Mouse (Mus musculus): ENCODE data around the gene Rasgrp2. TPM values are rescaled to one million over a fixed set of nuclear protein-coding genes. Genes with fewer than 3 reads are reported as not detected.

Rasgrp2 gene
- polyA plus RNA-seq, 1 experiment from 2014 or later, result 217 TPM

- no peak for ATAC-seq (ENCODE audit: low FRiP score)
- no peak overlapping the region for H3K4me3 ChIP-seq (replicated peaks)
- no peaks in the 10 kb centered on the region for H3K27me3 ChIP-seq (replicated peaks)
- H3K9me3 ChIP-seq (replicated peaks), result no peaks in the 10 kb centered on the region
- WGBS, result 90% methylated on average over 5 of the region's 5 CpGs
- no peak overlapping the region for H3K4me2 ChIP-seq
- H3K36me3 ChIP-seq, result peaks cover 1% of the 10 kb centered on the region; the same call in 1 of the 2 replicates
- no peak overlapping the region for H3K27ac ChIP-seq (replicated peaks)
- no peak overlapping the region for H3K9ac ChIP-seq (replicated peaks)
- peaks cover 1% of the 10 kb centered on the region; the same call in 1 of the 2 replicates for H3K4me1 ChIP-seq
Observed at GRCm38 (mm10) chr19:6409936-6410335, 10.8 kb downstream of the Rasgrp2 start.

DNA sequence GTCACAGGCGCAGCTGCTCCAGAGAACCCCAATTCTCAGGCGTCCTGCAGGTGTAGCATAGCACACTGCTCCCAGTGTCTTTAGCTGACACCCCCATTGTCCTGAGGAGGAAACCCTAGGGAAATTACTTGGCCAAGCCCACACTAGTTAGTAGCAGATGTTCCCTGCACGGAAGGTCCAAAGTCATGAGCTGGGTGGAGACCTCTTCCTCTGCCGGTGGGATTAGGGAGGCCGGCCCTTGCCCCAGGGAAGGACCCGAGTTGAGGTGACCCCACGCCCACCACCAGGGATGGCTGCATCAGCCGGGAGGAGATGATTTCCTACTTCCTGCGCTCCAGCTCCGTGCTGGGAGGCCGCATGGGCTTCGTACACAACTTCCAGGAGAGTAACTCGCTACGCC lies 13.7 kb downstream of the Rasgrp2 start:
- no peak for ATAC-seq (ENCODE audit: low FRiP score)
- H3K4me1 ChIP-seq, result peaks cover 30% of the 10 kb centered on the region
- H3K27ac ChIP-seq (replicated peaks), result no peak overlapping the region
- WGBS, result 78% methylated on average over 14 of the region's 14 CpGs
- H3K9ac ChIP-seq (replicated peaks), result no peak overlapping the region
- H3K27me3 ChIP-seq (replicated peaks), result no peaks in the 10 kb centered on the region
- H3K4me3 ChIP-seq (replicated peaks), result no peak overlapping the region
- no peaks in the 10 kb centered on the region for H3K9me3 ChIP-seq (replicated peaks)
- no peak overlapping the region for H3K4me2 ChIP-seq
- no peaks in the 10 kb centered on the region for H3K36me3 ChIP-seq

DNA sequence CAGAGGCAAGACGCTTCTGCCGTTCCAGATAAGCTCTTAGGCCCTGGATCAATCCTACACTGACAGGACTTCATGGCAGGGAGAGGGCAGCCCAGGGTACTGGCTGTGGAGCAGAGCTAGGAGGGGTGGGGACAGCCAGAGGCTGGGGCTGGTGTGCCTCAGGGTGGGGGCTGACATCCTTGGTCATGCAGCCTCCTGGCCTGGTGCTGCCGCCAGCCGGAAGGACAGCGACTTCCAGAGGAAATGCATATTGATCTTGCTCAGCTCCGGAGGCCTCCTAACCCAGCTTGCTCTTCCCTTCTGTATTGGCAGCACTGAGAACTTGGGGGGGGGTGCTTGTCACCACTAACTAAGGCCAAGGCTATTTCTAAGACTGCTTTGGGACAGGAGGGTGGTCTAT lies 16.3 kb downstream of the Rasgrp2 start:
- H3K36me3 ChIP-seq, result no peaks in the 10 kb centered on the region
- H3K9ac ChIP-seq (replicated peaks), result peak overlapping the region; percentile 26; the same call in 1 of the 2 replicates
- H3K4me1 ChIP-seq, result peaks cover 45% of the 10 kb centered on the region
- 41% methylated on average over 6 of the region's 6 CpGs for WGBS
- peak overlapping the region; percentile 96 for H3K27ac ChIP-seq (replicated peaks)
- H3K27me3 ChIP-seq (replicated peaks), result no peaks in the 10 kb centered on the region
- no peak for ATAC-seq (ENCODE audit: low FRiP score)
- H3K4me3 ChIP-seq (replicated peaks), result no peak overlapping the region
- no peaks in the 10 kb centered on the region for H3K9me3 ChIP-seq (replicated peaks)
- H3K4me2 ChIP-seq, result 0 out of 2 replicates have a peak overlapping the region, but pooled peaks have one; percentile 26

DNA sequence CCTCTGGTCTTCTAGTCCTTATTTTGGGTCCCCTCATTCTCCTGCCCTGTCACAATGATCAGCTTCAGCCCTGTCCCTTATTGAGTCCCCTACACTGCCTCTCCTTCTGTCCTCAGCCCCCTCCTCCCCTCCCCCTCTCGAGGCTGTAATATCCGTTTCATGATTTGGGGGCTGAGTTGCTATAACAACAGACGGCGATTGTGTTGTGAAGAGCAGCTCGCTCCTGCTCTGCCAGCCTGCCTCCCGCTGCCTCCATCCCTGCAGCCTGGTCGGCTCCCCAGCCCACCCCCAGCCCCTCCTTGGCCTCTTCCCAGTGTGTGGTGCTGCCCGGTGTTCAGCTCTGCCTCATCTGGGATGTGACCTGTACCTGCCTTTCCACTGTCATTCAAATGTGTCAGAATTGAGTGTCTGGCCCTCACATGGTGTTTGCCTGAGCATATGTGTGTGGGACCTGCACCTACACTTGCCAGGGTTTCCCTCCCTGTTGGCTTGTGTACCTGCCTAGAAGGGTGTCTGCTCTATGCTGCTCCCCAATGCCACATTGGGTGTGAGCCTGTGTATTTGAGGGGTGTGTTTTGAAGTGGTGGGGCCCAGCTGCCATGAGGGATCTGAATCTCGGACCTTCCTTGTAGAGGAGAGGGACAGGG lies 17.1 kb downstream of the Rasgrp2 start:
- Histone ChIP-seq H3K36me3 (no peaks in the 10 kb centered on the region), H3K9me3 (replicated peaks) (no peaks in the 10 kb centered on the region), H3K9ac (replicated peaks) (peak overlapping the region; percentile 26; the same call in 1 of the 2 replicates), H3K4me2 (peak overlapping the region; percentile 26), H3K27ac (replicated peaks) (peak overlapping the region; percentile 96), H3K27me3 (replicated peaks) (no peaks in the 10 kb centered on the region), H3K4me1 (peaks cover 53% of the 10 kb centered on the region), H3K4me3 (replicated peaks) (no peak overlapping the region)
- 8% methylated on average over 9 of the region's 9 CpGs for WGBS
- no peak for ATAC-seq (ENCODE audit: low FRiP score)

DNA sequence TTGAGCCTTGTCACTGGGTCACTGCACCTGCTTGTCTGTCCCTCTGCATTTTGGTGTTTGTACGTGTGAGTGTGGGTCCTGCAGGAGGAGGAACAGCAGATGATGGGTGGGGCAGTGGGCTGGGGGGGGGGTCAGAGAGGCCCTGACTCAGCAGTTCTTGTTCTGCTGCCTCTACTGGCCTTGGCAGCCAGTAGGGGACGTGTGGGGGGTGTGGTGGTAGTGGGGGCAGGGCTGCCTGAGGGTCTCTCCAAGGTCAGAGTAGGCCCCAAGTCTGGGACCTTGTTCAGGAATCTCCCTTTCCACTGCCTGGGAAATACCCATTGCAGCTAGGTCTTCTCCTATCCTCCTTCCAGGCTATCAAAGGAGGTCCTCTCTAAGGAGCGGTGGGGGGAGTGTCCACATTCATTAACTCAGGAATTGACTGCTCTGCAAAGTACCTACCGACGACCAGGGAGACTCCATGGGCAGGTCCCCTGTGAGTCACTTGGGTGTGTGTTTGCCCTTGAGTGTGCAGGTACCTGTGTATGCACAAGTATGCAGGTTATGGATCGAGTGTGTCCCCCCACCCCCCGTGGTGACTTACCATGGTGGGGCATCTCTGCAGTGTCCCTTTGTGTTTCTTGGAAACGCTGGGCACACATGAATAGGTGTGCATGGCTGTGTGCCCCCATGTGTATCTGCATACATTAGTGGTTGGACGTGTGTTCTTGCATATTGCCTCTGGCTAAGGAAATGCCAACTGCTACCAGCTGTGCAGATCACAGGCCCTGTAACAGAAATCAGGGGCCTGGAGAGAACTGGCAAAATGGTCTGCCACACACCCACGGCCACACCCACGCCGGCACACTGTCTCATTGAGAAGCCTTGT lies 18.0 kb downstream of the Rasgrp2 start:
- Histone ChIP-seq H3K27me3 (replicated peaks) (no peaks in the 10 kb centered on the region), H3K27ac (replicated peaks) (peak overlapping the region; percentile 96), H3K4me1 (peaks cover 62% of the 10 kb centered on the region), H3K36me3 (no peaks in the 10 kb centered on the region), H3K9me3 (replicated peaks) (no peaks in the 10 kb centered on the region), H3K4me3 (replicated peaks) (no peak overlapping the region), H3K9ac (replicated peaks) (0 out of 2 replicates have a peak overlapping the region, but pooled peaks have one; percentile 89), H3K4me2 (peak overlapping the region; percentile 91)
- no peak for ATAC-seq (ENCODE audit: low FRiP score)
- 50% methylated on average over 12 of the region's 12 CpGs for WGBS

DNA sequence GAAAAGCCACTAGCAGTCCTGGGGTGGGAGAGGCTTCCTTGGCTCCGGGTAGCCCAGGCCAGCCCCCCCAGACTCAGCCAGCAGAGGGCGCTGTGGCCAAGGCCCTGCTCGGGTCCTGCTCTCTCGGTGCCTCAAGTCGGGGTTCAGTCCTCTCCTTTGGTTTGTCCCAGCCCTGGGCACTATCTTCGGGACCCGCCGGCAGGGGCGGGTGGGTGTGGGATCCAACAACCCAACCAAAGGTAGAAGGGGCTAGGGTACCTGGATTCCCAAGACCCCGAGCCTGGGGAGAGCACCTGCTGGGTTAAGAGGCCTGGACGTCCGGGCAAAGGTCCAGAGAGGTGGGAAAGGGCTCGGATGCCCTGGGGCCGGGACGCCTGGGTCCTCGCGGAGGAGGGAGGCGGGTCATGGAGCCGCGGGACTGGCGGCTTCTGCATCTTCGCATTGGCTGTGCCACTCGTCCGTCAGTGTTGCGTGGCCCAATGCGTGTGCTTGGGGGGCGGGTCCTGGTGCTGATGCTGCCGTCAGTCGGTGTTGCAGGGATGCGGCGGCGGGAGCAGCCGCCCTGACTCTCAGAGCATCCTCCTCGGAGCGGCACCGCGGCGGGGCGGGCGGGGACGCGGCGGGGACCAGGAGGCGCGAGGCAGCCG lies 19.2 kb downstream of the Rasgrp2 start, which contains the start of gene Nrxn2:
TSS of gene Nrxn2 (plus strand) at position 499 of the 647 bp plus-strand sequence.
- peak; percentile 93 for ATAC-seq (ENCODE audit: low FRiP score)
- Histone ChIP-seq H3K36me3 (no peaks in the 10 kb centered on the region), H3K4me3 (replicated peaks) (peak within 1 kb of the TSS; percentile 67), H3K9ac (replicated peaks) (peak within 1 kb of the TSS; percentile 89), H3K4me2 (peak within 1 kb of the TSS; percentile 91), H3K27me3 (replicated peaks) (no peaks in the 10 kb centered on the region), H3K27ac (replicated peaks) (peak within 1 kb of the TSS; percentile 96), H3K4me1 (peaks cover 74% of the 10 kb centered on the region), H3K9me3 (replicated peaks) (no peaks in the 10 kb centered on the region)
- 1% methylated on average over 43 of the region's 46 CpGs for WGBS

GRCm38 (mm10) chr19:6418984-6419692 lies 20.0 kb downstream of the Rasgrp2 start:
- 5% methylated on average over 17 of the region's 23 CpGs for WGBS
- Histone ChIP-seq H3K27me3 (replicated peaks) (0 out of 2 replicates have a peak, but pooled peaks cover 3% of the 10 kb centered on the region), H3K36me3 (no peaks in the 10 kb centered on the region), H3K27ac (replicated peaks) (peak overlapping the region; percentile 96), H3K4me2 (peak overlapping the region; percentile 91), H3K9ac (replicated peaks) (peak overlapping the region; percentile 89), H3K9me3 (replicated peaks) (no peaks in the 10 kb centered on the region), H3K4me3 (replicated peaks) (peak overlapping the region; percentile 67), H3K4me1 (peaks cover 82% of the 10 kb centered on the region)
- peak; percentile 25 for ATAC-seq (ENCODE audit: low FRiP score)

DNA sequence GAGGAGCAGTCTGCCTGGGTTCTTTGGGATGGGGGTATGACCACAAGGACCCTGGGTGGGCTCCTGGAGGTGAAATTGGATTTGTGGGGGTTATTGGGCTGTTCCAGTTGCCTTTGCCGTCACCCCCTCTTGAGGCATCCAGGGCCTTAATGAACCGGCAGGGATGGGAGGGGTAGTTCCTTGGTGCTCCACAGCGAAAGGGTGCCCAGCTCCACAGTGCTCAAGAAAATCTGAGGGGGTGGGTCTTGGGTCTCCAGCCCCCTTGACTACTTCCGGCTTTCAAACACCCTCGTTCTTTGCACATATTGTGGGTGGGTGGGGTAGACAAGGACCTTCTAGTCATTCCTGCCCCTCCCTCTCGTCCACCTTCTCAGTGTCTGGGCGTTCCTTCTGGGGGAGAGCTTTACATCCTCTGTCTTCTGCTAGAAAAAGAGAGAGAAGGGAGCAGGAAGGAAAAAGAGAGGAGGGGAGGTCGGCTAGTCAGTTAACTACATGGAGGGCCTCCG lies 20.7 kb downstream of the Rasgrp2 start:
- Histone ChIP-seq H3K27me3 (replicated peaks) (0 out of 2 replicates have a peak, but pooled peaks cover 3% of the 10 kb centered on the region), H3K9me3 (replicated peaks) (no peaks in the 10 kb centered on the region), H3K4me1 (peaks cover 89% of the 10 kb centered on the region), H3K27ac (replicated peaks) (peak overlapping the region; percentile 96), H3K4me3 (replicated peaks) (peak overlapping the region; percentile 67), H3K4me2 (peak overlapping the region; percentile 91), H3K36me3 (no peaks in the 10 kb centered on the region), H3K9ac (replicated peaks) (peak overlapping the region; percentile 89)
- ATAC-seq (ENCODE audit: low FRiP score), result no peak
- 32% methylated on average over 9 of the region's 9 CpGs for WGBS

- Histone ChIP-seq H3K4me1 (peaks cover 89% of the 10 kb centered on the region), H3K27me3 (replicated peaks) (0 out of 2 replicates have a peak, but pooled peaks cover 3% of the 10 kb centered on the region), H3K9ac (replicated peaks) (peak overlapping the region; percentile 89), H3K36me3 (no peaks in the 10 kb centered on the region), H3K27ac (replicated peaks) (peak overlapping the region; percentile 96; the same call in 1 of the 2 replicates), H3K9me3 (replicated peaks) (no peaks in the 10 kb centered on the region), H3K4me2 (peak overlapping the region; percentile 91), H3K4me3 (replicated peaks) (peak overlapping the region; percentile 67)
- 51% methylated on average over 19 of the region's 19 CpGs for WGBS
- no peak for ATAC-seq (ENCODE audit: low FRiP score)
Observed at GRCm38 (mm10) chr19:6420481-6421210, 21.5 kb downstream of the Rasgrp2 start.

GRCm38 (mm10) chr19:6421211-6421590 lies 22.1 kb downstream of the Rasgrp2 start:
- no peak for ATAC-seq (ENCODE audit: low FRiP score)
- Histone ChIP-seq H3K9me3 (replicated peaks) (no peaks in the 10 kb centered on the region), H3K4me3 (replicated peaks) (peak overlapping the region; percentile 67), H3K4me2 (peak overlapping the region; percentile 91), H3K36me3 (no peaks in the 10 kb centered on the region), H3K4me1 (peaks cover 89% of the 10 kb centered on the region), H3K27ac (replicated peaks) (no peak overlapping the region), H3K9ac (replicated peaks) (peak overlapping the region; percentile 30; the same call in 1 of the 2 replicates), H3K27me3 (replicated peaks) (0 out of 2 replicates have a peak, but pooled peaks cover 3% of the 10 kb centered on the region)
- 71% methylated on average over 9 of the region's 9 CpGs for WGBS
